Comparison of ENCODE assay signal across 11 mouse cellular contexts in genomic region chrX:167063881-167064280, GRCm38 (mm10).
DNase-seq lines count a peak whose midpoint lies in the region; ATAC-seq and TF ChIP-seq lines count a peak whose summit lies in the region.
"Had no signal": no experiment of that assay in that cellular context is flagged by ENCODE, and none has a peak within 500 bp of the region (broad histone marks: within the 10 kb centered on the region; RNA-seq: fewer than 3 reads in every experiment).

No protein-coding gene starts in this region.

- no peaks in the 10 kb centered on the region for H3K36me3 ChIP-seq in thymus, adult 2 months (ENCODE audit: control insufficient read depth, insufficient read depth, low read length)
- H3K36me3 ChIP-seq in midbrain, postnatal 0 days (ENCODE audit: insufficient read depth, low read length): no peaks in the 10 kb centered on the region

- H3K27me3 ChIP-seq in thymus, adult 2 months (ENCODE audit: control insufficient read depth, insufficient read depth, low read length): no peaks in the 10 kb centered on the region
- H3K27me3 ChIP-seq in midbrain, postnatal 0 days (ENCODE audit: insufficient read depth, low read length): peaks cover 6% of the 10 kb centered on the region; the same call in 1 of the 2 replicates

- no peak overlapping the region for H3K4me2 ChIP-seq in midbrain, postnatal 0 days (ENCODE audit: low read depth, low read length, poor library complexity, severe bottlenecking)

- WGBS in thymus, adult 2 months: 35% methylated on average over 4 of the region's 4 CpGs
- 53% methylated on average over 4 of the region's 4 CpGs for WGBS in midbrain, postnatal 0 days

- H3K9ac ChIP-seq in midbrain, postnatal 0 days (replicated peaks; ENCODE audit: low read length, poor library complexity, severe bottlenecking): no peak overlapping the region

- DNase-seq in adrenal gland, postnatal 10 days: peak; percentile 10
- no peak for DNase-seq in adrenal gland, postnatal 4 days (ENCODE audit: low spot score in 2 of 2)
- DNase-seq in thymus, adult 2 months: peak; percentile 25
- DNase-seq in thymus, postnatal 0 days (ENCODE audit: low spot score): no peak
- peak; percentile 11 to 58 for DNase-seq in natural killer cell, adult 2 months (ENCODE audit: low spot score in 2 of 2)
- DNase-seq in cerebellum, postnatal 4 days (ENCODE audit: low spot score in 2 of 2): no peak
- no peak for DNase-seq in midbrain, postnatal 0 days (ENCODE audit: low spot score)
- DNase-seq: adrenal gland, adult 8-10 months; kidney, adult 9 months; retina, postnatal 1 day had no signal

- no peak for ATAC-seq in megakaryocyte-erythroid progenitor cell, adult 5-6 weeks (replicated peaks; ENCODE audit: low FRiP score, low TSS enrichment, poor library complexity, severe bottlenecking)
- no peak for ATAC-seq in midbrain, postnatal 0 days (ENCODE audit: low FRiP score)

- no peaks in the 10 kb centered on the region for H3K9me3 ChIP-seq in midbrain, postnatal 0 days (ENCODE audit: low read length)

- no peak overlapping the region for H3K4me3 ChIP-seq in thymus, adult 2 months (ENCODE audit: control insufficient read depth, insufficient read depth, low read length)
- no peak overlapping the region for H3K4me3 ChIP-seq in midbrain, postnatal 0 days (ENCODE audit: low read depth, low read length)

- no peak for TF ChIP-seq CTCF in thymus, adult 2 months (IDR thresholded peaks at IDR 0.05; ENCODE audit: borderline replicate concordance, control insufficient read depth, extremely low read depth, insufficient read depth, low read length, poor library complexity)
- no peak for TF ChIP-seq CTCF in midbrain, postnatal 0 days (IDR thresholded peaks at IDR 0.05)

- no peak overlapping the region for H3K27ac ChIP-seq in thymus, adult 2 months (ENCODE audit: control insufficient read depth, insufficient read depth, low read length)
- H3K27ac ChIP-seq in midbrain, postnatal 0 days (ENCODE audit: low read depth, low read length): no peak overlapping the region

- TF ChIP-seq POLR2A in thymus, adult 2 months (IDR thresholded peaks at IDR 0.05; ENCODE audit: control insufficient read depth, extremely low read depth, insufficient read depth, low read length, poor library complexity): no peak

- no peaks in the 10 kb centered on the region for H3K4me1 ChIP-seq in thymus, adult 2 months (replicated peaks; ENCODE audit: control insufficient read depth, insufficient read depth, low read length)
- no peaks in the 10 kb centered on the region for H3K4me1 ChIP-seq in midbrain, postnatal 0 days (ENCODE audit: insufficient read depth, low read length)

Comparison
In these comparisons a context has a peak if more than half of its experiments do, and no peak if none do; other contexts are left out.
1. DNase-seq: peak in adrenal gland, postnatal 10 days (single experiment), thymus, adult 2 months (single experiment) and natural killer cell, adult 2 months (2 of 2); none in adrenal gland, postnatal 4 days (0 of 2), thymus, postnatal 0 days (single experiment), cerebellum, postnatal 4 days (0 of 2) and midbrain, postnatal 0 days (single experiment).